Mouse (Mus musculus): ENCODE measurements around the gene Hmgb1.

Gene Hmgb1

DNA sequence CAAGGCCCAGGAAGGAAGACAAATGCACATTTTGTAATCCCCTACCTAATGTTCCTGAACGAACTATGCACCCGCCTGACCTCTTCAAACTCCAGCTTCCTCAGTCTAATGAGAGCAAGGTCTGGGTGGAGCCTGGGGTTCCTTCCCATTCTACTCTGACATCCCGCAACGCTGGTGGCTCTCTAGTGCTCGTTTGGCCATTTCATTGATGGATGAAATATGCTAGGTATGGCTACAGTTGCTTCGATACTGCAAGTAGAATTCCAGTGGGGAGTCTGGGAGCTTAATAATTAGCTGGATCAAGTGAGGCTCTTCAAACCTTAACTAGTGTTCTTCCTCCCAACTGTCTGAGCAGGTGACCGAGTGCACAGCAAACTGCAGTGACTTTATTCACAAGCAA is 163.2 kb downstream of the Hmgb1 start:
- no peak for DNase-seq (ENCODE audit: low spot score in 2 of 2)

GRCm38 (mm10) chr5:149020681-149021062 is 163.6 kb downstream of the Hmgb1 start:
- DNase-seq (ENCODE audit: low spot score in 2 of 2) = no peak

GRCm38 (mm10) chr5:149020059-149020680 is 164.1 kb downstream of the Hmgb1 start:
- no peak for DNase-seq (ENCODE audit: low spot score in 2 of 2)

- DNase-seq (ENCODE audit: low spot score in 2 of 2) = no peak
Measured at GRCm38 (mm10) chr5:149017666-149018415, 166.4 kb downstream of the Hmgb1 start.

- DNase-seq (ENCODE audit: low spot score in 2 of 2) = no peak
Measured at GRCm38 (mm10) chr5:149017181-149017580, 167.1 kb downstream of the Hmgb1 start.

GRCm38 (mm10) chr5:149016261-149016660 is 168.0 kb downstream of the Hmgb1 start:
- DNase-seq (ENCODE audit: low spot score in 2 of 2) = no peak

GRCm38 (mm10) chr5:149015335-149016201 is 168.7 kb downstream of the Hmgb1 start:
- no peak for DNase-seq (ENCODE audit: low spot score in 2 of 2)

GRCm38 (mm10) chr5:149014600-149015268 is 169.6 kb downstream of the Hmgb1 start:
- no peak for DNase-seq (ENCODE audit: low spot score in 2 of 2)

GRCm38 (mm10) chr5:149013817-149014508 is 170.3 kb downstream of the Hmgb1 start:
- no peak for DNase-seq (ENCODE audit: low spot score in 2 of 2)

GRCm38 (mm10) chr5:149009111-149009510 is 175.2 kb downstream of the Hmgb1 start:
- no peak for DNase-seq (ENCODE audit: low spot score in 2 of 2)

DNA sequence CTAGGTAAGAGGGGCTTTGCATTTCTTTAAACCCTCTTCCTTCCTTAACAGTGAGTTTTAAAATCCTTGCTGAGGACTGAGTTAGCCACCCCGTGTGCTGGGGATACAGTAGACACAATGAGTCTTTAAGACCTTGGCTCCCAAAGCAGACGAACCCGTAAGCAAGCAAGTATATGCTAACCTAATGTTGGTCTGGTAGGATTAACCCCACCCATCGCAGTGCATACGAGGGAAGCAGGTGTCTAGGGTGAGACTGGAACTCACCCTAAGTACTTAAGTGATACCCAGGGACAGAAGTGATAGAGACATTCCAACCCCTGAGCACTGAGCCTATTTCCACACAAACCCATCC is 177.0 kb downstream of the Hmgb1 start:
- no peak for DNase-seq (ENCODE audit: low spot score in 2 of 2)

- peak; percentile 97 to 100 for DNase-seq (ENCODE audit: low spot score in 2 of 2)
Measured at GRCm38 (mm10) chr5:149006362-149007294, 177.7 kb downstream of the Hmgb1 start.

- DNase-seq (ENCODE audit: low spot score in 2 of 2) = no peak
Measured at GRCm38 (mm10) chr5:149005701-149006361, 178.5 kb downstream of the Hmgb1 start.

DNA sequence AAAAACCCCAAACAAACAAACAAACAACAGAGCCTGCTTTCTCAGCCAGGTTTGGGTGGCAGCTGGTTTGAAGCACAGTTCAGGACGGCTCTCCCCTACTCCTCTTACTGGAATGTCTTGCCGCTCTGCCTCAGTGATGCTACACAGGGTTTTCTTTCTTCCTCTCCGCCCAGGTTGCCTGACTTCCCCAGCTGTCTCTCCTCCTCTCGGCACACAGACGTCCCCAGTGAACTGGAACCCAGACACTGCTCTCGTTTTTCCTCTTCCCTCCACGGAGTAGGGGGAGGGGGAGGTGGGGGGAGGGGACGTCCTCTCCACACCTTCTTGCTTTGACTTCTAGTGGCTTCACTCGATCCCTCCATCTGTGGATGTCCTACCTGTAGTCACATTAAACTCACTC is 179.2 kb downstream of the Hmgb1 start:
- no peak for DNase-seq (ENCODE audit: low spot score in 2 of 2)

DNA sequence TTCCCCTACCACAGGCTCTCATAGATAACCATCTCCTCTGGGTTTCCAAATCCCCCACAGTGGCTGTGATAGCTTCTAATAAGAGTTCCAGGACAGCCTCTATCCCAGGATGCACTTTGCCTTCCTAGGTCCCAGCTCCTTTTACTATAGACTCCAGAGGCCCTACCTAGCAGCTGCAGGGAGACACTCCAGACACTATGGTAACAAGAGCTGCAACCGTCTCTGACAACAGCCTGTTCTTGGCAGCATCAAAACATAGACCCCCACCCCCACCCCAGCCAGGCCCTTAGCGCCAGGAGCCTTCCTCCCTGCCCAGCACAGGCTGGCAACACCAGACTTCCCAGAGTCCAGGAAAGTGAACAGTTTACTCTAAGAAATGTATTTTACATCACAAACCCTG is 181.2 kb downstream of the Hmgb1 start:
- DNase-seq (ENCODE audit: low spot score in 2 of 2) = no peak

DNA sequence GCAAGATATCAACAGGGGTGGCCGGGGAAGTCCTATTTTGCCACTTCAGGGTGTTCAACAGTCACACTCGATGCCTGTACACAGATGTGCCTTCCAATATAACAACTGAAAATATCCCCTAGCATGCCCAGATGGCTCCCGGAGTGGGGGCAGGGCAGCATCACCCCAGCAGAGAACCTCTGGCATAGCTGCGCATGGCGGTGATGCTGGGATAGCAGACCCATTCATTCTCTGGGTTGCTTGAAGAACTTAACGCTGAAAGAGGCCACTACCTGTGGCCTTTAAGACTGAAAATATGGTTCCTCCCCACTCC is 181.5 kb downstream of the Hmgb1 start:
- no peak for DNase-seq (ENCODE audit: low spot score in 2 of 2)

DNA sequence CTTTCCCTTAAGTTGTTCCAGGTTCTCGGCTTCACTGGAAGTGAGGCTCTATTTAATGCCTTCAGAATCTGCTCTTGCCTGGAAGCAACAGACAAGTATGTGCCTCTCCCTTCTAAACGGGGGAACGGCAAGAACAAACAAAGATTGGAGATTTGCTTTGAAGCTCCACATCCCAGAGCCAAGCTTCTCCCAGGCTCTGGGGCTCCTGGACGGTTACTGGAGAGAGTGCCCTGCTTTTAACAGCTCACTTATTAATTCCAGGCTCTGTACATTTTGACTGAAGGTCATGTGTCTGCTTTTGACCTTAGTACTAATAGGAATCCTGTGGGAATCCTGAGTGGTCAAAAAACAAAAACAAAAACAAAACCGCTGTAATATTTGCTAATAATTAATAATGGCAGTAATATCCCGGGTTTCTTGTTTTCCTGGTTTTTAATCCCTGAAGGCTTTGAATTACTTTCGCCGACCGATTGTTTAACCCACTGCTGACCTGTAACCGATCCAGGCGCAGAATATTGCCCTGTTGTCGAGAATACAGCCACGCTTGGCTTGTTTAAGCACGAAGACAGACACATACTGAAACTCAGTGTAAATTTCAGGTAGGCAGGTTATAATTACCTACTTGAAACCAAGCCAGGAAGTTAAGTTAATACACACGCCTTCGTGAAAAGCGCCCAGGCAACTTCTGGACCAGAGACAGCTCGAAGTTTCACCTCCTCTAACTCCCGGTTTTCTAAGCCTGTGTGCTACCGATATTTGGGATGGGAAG is 182.1 kb downstream of the Hmgb1 start:
- no peak for DNase-seq (ENCODE audit: low spot score in 2 of 2)

DNA sequence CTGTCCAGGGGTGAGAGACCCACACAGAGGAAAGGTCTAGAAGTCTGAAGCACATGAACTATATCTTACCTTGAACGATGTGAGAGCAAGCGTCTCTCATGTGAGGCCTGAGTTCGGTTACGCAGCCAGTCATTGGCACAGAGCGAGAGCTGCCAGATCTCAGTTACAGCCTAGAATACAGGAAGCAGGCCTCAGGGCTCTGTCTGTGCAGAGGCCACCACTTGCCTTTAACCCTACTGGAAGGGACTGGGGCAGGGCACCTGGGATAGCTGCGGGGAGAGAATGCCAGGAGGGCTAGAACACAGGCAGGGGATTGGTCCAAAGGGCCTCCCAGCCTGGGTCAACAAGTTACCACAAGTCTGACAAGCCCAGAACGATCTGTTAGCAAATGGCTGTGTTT is 184.5 kb downstream of the Hmgb1 start:
- no peak for DNase-seq (ENCODE audit: low spot score in 2 of 2)

- DNase-seq (ENCODE audit: low spot score in 2 of 2) = no peak
Measured at GRCm38 (mm10) chr5:148998512-148998911, 185.8 kb downstream of the Hmgb1 start.
